Mouse (Mus musculus): ENCODE data around the gene Golga5. TPM values are rescaled to one million over a fixed set of nuclear protein-coding genes. Genes with fewer than 3 reads are reported as not detected.
"Not testable (repeated sequence)": the region's sequence is repeated elsewhere in the genome, so short reads cannot be mapped to it uniquely, and the experiment has no call there.

Golga5 gene
- total RNA-seq, 2 experiments from 2014 or later: 22.9 to 23.0 TPM

DNA sequence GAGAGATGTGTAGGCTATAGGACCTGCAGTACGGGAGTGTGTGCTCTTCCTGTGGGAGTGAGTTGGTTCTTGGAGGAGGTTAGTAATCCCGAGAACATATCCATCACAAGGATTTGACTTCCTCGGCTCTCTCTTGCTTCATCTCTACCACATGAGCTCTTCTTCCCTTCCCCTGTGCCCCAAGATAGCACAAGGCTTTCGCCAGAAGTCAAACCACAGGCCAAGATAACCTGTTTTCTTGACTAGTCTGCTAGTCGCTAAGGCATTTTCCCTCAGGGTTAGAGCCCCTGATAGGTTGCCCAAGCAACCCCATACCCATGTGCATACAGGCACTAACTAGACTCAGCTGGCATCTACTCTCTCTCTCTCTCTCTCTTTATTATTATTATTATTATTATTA, 25.3 kb upstream of the Golga5 start:
- intact Hi-C loops (cut with DNase I): no loop called here
- no peak for DNase-seq

DNA sequence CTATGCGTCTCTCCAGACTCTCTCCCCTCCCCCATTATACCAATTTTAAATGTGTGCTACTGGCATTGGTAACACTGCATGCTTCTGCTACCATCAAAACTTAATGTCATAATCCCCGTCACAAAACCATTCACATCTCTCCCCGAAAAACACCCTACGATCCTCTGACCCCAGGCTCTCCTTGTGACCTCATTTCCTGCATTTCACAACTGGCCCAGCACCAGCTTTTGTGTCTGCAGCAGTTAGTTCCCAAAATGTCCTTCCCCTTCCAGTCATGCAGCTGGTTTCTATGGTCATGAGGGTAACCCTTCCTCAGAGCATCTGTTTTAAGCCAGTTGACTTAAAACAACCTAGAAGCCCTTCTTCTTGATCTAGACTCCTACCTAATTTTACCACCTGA, 23.5 kb upstream of the Golga5 start:
- no peak for DNase-seq

DNA sequence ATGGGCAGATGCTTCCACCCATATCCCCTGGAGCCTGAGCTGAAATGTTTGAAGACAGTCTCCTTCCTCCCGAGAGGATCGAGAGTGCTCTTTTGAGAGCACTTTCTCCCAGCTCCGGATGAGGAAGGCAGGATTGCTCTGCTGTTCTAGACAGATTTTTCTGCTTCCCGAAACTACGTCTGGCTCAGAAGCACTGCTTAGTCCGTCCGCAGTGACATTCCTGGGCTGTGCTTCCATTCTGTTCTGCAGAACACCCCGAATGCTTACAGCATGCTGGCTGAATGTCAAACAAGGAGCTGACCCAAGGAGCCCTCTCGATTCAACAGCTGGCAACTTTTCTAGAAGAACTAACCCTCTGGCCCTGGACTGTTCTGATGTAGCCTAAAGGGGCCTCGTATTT, 18.5 kb upstream of the Golga5 start:
- no peak for DNase-seq
- intact Hi-C loops (cut with DNase I): no loop called here

More for the DNA sequence above, 23.5 kb upstream of the Golga5 start:
- intact Hi-C loops (cut with DNase I): no loop called here

DNA sequence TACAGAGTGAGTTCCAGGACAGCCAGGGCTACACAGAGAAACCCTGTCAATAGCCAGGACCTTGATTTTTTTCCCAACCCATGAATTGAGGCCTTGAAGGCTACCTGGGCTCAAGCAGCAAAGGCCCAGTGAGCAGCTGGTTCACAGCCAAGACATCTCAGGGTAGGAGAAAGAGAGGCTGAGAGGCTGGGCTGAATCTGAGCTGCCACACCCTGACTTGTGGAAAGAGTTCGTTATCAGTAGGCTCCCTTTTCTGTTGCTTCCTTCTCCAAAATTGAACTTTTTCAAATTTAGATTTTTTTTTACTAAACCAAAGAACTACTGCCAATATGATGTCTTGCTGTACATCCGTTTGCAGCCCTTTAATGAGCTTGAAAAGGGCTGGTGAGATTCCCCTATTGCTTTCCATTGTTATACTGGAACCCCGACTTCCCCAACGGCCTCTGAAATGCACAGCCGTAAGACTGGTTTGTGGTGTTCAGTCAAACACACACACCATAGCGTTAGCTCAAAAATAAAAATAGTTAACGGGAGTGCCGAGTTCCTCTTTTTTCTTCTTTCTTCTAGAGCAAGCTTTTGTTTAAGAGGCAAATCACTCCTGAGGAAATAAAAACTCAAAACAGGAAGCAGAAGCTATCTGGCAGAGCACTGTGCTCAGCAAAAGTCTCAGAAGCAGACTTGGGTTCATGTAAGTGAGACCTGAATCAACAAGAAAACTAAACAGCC, 17.6 kb upstream of the Golga5 start:
- DNase-seq: no peak
- intact Hi-C loops (cut with DNase I): no loop called here

DNA sequence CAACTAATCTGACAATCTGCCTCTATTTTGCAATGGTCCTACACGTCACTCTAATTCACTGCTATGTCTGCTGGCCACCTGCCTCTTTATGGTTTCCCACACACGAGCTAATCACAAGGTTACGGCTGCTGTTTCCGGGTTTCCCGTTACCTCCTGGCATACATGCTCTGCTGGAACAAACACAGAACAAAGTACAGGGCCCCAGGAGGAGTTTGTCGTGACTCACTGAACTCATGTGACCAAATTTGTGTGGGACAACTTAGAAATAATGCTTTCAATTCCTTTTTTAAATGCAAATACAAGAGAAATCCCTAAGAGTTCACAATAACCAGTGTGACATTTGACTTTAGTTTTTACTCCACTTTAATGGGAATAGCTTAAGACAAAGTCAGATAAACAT, 15.4 kb upstream of the Golga5 start:
- no peak for DNase-seq
- intact Hi-C loops (cut with DNase I): no loop called here

DNA sequence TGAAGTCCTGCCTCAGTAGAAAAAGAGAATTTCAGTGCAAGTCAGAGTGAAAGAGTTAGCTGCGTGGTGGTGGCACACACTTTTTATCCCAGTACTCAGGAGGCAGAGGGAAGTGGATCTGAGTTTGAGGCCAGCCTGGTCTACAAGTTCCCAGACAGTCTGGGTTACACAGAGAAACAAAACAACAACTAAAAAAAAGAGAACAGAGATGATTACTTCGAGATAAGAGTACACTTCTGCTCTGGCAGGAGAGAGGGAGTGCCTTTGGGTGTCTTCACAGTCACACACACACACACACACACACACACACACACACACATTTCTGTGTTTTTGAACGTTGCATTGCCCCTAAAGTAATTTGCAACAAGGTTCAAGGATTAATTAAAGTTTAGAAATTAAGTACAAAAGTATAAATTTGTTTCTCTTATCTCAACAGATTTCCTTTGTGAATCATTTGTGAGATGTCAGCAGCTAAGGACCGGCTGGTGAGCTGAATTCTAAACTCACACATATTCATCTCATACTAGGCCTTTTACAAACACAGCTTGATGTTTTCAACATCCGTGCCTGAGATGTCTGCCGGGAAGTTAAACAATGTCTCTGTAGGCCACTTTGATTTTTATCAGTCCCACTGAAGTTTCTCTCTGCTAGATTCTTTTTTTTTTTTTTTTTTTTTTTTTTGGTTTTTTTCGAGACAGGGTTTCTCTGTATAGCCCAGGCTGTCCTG, 12.3 kb upstream of the Golga5 start:
- intact Hi-C loops (cut with DNase I): no loop called here
- DNase-seq: no peak

DNA sequence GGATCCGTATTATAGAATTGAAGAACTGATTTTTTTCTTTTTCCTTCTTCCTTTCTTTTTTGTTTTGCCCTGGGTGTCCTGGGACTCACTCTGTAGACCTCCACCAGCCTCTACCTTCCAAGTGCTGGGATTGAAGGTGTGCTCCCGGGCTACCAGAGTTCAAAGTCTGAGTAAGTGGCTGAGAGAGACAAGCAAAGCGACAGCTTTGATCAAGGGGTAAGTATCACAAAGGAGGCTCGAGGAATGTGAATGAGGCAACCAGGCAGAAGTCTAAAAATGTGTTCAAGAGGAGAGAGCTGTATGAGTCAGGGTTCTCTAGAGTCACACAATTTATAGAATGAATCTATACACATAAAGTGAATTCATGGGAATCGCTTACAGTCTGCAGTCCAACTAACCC, 8.9 kb upstream of the Golga5 start:
- intact Hi-C loops (cut with DNase I): loop anchor here (5.0 to 10.0 kb wide), 2 partner anchors 68 to 475 kb away; no protein-coding TSS in a partner anchor
- DNase-seq: no peak

DNA sequence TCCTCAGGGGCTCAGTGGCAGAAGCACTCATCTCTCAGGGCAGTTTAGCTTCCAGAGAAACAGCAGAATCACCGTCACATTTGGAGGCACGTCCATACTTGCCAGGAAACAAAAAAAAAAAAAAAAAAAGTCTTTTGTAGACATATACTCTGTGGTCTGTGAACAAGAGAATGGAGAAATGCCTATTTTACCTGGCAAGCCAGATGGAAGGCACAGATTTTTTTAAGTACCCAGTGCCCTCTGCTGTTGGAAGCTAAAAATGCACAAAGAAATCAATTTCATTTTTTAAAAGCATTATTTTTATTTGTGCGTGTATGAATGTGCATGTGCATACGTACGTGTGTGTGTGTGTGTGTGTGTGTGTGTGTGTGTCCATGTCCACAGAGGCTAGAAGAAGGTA, 7.8 kb upstream of the Golga5 start:
- intact Hi-C loops (cut with DNase I): loop anchor here (5.0 to 10.0 kb wide), 2 partner anchors 69 to 476 kb away; no protein-coding TSS in a partner anchor
- DNase-seq: no peak

DNA sequence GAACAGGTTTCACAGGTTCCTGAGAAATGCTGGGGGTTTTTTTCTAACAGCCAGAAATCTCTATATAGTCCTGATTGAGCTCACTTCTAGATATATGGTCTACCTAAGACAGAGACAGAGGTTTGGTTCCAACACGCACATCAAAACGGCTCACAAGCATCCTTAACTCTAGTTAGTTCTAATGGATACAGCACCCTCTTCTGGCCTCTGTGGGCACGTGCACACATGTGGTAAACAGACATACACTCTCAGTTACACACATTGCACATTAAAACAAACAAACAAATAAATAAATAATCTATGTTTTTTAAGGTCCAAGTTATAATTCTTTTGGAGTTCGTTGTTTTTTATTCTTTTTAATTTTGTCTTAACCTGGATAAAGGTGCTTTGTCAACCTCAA, 4.3 kb upstream of the Golga5 start:
- no peak for DNase-seq
- intact Hi-C loops (cut with DNase I): loop anchor here (5.0 to 10.0 kb wide), 2 partner anchors 72 to 480 kb away; no protein-coding TSS in a partner anchor

DNA sequence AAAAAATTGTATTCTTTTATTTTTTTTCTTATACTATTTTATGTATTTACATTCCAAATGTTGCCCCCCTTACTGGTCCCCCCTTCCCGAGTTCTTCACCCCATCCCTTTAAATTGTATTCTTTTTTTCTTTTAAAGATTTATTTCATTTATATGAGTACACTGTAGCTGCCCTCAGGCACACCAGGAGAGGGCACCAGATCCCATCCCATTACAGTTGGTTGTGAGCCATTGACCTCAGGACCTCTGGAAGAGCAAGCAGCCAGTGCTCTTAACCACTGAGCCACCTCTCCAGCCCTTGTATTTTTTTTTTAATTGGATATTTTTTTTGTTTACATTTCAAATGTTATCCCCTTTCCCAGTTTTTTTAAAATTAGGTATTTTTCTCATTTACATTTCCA, 799 bp upstream of the Golga5 start:
- intact Hi-C loops (cut with DNase I): loop anchor here (10.0 kb wide), 1 partner anchor 483 kb away; no protein-coding TSS in a partner anchor
- DNase-seq: peak; percentile 10

DNA sequence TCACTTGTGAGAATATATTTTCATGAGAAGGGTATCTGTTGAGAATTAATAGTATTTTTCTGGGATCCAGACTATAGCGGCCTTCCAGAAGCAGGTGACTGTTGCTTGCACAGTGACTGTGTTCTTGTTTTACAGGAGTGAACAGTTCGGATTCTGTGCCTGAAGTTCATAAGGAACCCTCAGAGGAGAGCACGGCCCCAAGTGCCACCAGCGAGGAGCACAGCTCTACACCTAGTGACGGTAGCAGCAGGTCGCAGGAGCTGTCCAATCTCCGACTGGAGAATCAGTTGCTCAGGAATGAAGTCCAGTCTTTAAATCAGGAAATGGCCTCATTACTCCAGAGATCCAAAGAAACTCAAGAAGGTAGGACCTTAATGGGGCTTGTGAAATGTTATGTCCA, 5.5 kb downstream of the Golga5 start:
- intact Hi-C loops (cut with DNase I): no loop called here
- DNase-seq: no peak

DNA sequence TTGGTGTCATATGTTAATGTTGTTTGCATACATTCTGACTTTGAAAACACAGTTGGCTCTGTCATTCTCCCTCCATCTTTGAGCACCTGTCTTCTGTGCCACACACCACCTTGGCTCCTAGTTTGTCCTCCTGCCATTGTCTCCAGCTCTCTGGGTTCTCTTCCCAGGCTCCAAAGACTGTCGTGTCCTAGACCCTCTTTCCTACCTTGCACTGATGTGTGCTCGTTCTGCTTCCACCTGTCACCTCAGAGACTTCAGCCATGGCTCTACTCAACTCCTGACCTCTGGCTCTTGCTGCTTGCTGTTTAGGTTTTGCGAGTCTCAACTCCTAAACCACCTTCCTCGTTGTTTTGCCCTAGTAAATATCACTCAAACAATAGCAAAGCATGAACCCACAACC, 11.5 kb downstream of the Golga5 start:
- intact Hi-C loops (cut with DNase I): no loop called here
- no peak for DNase-seq

DNA sequence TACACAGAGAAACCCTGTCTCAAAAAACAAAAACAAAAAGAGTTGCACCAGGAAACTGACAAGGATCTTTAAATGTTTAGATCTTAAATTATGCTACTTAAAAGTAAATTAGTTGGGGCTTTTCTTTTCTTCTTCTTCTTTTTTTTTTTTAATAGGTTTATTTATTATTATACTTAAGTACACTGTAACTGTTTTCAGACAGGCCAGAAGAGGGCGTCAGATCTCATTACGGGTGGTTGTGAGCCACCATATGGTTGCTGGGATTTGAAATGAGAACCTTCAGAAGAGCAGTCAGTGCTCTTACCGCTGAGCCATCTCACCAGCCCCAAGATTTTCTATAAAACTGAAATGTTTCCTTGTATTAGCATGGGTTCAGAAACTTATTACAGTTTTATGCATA, 16.0 kb downstream of the Golga5 start:
- no peak for DNase-seq
- intact Hi-C loops (cut with DNase I): no loop called here

DNA sequence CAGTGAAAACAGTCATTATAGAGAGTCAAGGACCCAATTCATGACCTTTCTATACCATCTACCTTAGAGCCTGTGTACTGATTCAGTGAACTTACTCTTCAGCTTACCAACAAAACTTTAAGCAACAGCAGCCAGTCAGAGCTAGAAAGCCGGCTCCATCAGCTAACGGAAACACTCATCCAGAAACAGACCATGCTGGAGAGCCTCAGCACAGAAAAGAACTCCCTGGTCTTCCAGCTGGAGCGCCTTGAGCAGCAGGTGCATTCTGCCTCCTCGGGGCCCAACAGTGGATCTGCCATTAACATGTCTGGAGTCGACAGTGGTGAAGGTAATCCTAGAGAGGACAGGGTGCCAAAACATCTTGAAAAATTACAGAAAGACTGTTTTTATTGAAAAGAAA, 23.0 kb downstream of the Golga5 start:
- DNase-seq: no peak
- intact Hi-C loops (cut with DNase I): loop anchor here (10.0 kb wide), 1 partner anchor 223 kb away; no protein-coding TSS in a partner anchor

DNA sequence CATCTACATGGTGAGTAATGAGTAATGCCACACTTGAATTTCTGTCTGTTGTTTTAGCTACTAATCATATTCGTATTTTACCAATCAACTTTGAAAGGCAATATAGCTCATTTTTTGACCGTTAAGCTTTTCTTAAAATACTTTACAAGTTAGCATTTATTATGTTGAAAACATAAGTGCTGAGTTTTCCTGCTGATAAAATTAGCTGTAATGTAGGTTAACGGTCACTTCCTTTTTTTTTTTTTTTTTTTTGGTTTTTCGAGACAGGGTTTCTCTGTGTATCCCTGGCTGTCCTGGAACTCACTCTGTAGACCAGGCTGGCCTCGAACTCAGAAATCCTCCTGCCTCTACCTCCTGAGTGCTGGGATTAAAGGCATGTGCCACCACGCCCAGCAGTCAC, 26.8 kb downstream of the Golga5 start:
- intact Hi-C loops (cut with DNase I): loop anchor here (10.0 kb wide), 1 partner anchor 219 kb away; no protein-coding TSS in a partner anchor
- not testable (repeated sequence) for DNase-seq

DNA sequence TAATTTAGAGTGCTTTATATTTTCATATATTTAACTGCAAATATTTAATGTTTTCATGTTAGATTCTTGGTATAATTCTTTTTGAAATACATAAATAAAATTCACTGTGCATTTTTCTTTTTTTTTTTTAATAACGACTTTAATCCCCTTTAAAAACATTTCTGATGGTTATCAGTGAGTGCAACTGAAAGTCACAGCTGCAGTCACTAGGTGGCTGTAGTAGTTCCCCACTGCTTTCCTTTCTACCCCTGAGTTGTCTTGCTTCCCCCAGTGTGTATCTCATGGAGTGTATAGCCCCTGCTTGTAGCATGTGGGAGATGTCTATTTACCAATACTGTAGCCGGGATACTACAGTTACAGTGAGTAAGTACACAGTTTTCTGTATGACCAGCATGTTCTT, 29.0 kb downstream of the Golga5 start:
- no peak for DNase-seq
- intact Hi-C loops (cut with DNase I): loop anchor here (10.0 kb wide), 1 partner anchor 217 kb away; no protein-coding TSS in a partner anchor

DNA sequence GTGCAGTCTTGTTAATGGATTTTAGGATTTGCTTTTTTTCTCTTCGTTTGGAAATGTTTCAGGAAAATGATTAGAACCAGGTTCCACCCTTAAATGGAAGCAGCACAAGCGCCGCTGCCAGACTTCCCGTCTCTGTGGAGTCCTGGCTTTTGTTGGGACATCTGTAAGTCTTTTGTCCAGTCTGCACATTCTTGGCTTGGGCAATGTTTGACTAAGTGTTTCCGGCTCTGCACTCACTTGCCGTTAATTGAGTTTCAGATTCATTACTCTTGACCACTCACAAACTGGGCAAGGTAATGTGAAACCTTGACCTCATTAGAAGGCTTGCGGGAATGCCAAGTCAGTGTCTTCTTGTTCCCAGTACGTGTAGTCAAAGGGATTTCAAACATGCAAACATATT, 29.8 kb downstream of the Golga5 start:
- intact Hi-C loops (cut with DNase I): loop anchor here (10.0 kb wide), 1 partner anchor 216 kb away; no protein-coding TSS in a partner anchor
- no peak for DNase-seq

DNA sequence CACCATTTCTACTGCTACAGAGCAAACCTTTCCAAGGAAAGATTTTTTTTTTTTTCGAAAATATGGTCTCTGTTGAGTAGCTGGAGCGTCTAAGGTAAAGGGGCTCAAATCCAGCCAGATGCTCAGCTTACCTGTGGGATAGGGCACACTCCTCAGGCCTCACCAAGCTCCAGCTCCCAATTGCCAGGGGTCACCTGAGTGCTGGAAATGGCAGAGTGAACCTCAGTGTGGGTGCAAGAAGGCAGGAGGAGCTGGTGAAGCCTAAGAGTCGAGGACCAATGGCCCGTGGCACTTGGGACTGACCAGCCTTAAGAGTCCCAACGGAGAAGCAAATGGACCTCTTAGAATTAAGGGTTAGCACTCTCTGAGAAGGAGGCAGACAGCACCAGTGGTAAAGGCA, 30.3 kb downstream of the Golga5 start:
- no peak for DNase-seq
- intact Hi-C loops (cut with DNase I): loop anchor here (10.0 kb wide), 1 partner anchor 216 kb away; no protein-coding TSS in a partner anchor

DNA sequence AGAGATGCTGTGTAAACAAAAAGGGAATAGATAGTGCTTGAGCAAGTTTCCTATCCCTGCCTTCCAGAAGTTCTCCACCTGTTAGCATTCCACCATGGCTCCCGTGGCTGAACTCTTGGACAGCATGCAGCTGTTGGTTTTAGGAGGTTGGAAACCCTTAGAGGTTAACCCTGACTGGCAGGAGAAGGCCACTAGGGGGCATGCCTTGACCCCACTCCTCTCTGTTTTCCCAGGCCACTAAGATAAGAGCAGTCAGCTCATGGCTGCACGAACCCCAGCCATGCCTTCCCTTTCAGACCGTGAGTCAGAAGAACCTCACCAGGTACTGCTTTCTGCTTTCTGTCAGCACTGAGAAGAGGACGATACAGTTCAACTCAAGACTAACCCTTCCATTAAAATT, 30.8 kb downstream of the Golga5 start:
- DNase-seq: peak; percentile 27
- intact Hi-C loops (cut with DNase I): loop anchor here (10.0 kb wide), 1 partner anchor 215 kb away; no protein-coding TSS in a partner anchor

DNA sequence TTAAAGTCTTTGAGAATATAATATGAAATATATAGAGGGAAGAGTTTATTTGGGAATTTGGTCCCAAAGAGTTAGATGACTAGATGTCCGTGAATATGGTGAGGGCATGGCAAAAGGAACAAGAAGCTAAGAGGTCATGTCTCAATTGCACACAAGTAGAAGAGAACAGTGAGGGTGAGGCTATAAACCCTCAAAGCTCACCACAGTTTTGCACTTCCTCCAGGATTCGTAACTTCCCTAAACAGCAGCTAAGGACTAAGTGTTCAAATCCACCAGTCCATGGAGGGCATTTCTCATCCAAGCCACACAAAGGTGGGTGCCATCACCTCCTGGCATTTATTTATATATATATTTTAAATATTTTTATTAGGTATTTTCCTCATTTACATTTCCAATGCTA, 32.1 kb downstream of the Golga5 start:
- intact Hi-C loops (cut with DNase I): no loop called here
- no peak for DNase-seq

DNA sequence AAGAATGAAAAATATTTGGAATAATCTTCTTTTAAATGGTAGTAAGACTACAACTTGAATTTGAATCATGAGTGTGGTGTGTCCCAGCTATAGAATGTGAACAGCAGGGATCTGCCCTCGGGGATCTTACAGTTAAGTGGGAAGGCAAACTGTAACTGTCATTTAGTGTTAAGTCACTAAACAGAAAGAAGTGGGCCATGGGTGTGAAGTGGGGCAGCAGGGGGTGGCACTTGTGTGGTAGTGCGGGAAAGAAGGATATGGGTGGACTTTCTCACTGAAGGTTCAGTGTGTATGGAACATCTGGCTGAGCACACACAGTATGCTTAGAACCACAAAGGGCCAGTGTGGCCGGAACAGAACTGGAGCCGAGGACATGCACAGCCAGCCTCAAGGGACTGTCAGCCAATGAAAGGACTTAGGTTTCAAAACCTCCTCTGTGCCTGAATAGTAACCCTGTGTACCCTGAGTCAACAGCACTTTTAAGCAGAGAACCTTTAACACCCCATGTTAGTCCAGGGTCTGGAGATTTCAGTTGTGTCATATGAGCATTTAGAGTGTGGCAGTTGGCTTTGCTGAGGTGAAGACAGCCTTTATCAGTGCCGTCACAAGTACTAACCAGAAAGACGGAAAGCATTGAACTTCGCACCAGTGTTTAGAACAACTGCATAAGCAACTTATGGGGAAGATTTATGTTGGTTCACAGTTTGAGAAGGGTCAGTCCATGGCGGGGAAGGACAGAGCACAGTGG, 33.1 kb downstream of the Golga5 start:
- intact Hi-C loops (cut with DNase I): no loop called here
- no peak for DNase-seq
